Mouse (Mus musculus): ENCODE measurements at regions not wholly inside any gene's neighbourhood (a gene's known extent, or its start where the extent isn't known, plus 50 kb on each side); places are given as distances from the start of the nearest gene placed in this dataset.

- no peaks in the 10 kb centered on the region for H3K36me3 ChIP-seq (ENCODE audit: control insufficient read depth, insufficient read depth, low read length)
- DNase-seq (ENCODE audit: low spot score) = peak; percentile 38
- ATAC-seq = peak; percentile 46; the same call in 1 of the 2 replicates
- WGBS = 63% methylated on average over 16 of the region's 16 CpGs
- no peak overlapping the region for H3K4me3 ChIP-seq (ENCODE audit: low read depth, low read length)
- H3K4me2 ChIP-seq (ENCODE audit: low read length) = no peak overlapping the region
- no peaks in the 10 kb centered on the region for H3K4me1 ChIP-seq (ENCODE audit: control insufficient read depth, insufficient read depth, low read length)
- H3K27me3 ChIP-seq (replicated peaks; ENCODE audit: control insufficient read depth, insufficient read depth, low read length) = no peaks in the 10 kb centered on the region
- H3K9ac ChIP-seq (ENCODE audit: low read length) = no peak overlapping the region
- no peak overlapping the region for H3K27ac ChIP-seq (ENCODE audit: low read depth, low read length)
- H3K9me3 ChIP-seq (replicated peaks; ENCODE audit: control insufficient read depth, low read length) = no peaks in the 10 kb centered on the region
Measured at GRCm38 (mm10) chr6:36590881-36591630, 203.2 kb downstream of the Chrm2 start.

- Histone ChIP-seq H3K9me3 (replicated peaks; ENCODE audit: control insufficient read depth, low read length) (no peaks in the 10 kb centered on the region), H3K4me1 (ENCODE audit: control insufficient read depth, insufficient read depth, low read length) (no peaks in the 10 kb centered on the region), H3K9ac (ENCODE audit: low read length) (no peak overlapping the region), H3K27me3 (replicated peaks; ENCODE audit: control insufficient read depth, insufficient read depth, low read length) (no peaks in the 10 kb centered on the region), H3K4me3 (ENCODE audit: low read depth, low read length) (no peak overlapping the region), H3K27ac (ENCODE audit: low read depth, low read length) (no peak overlapping the region), H3K4me2 (ENCODE audit: low read length) (no peak overlapping the region), H3K36me3 (ENCODE audit: control insufficient read depth, insufficient read depth, low read length) (no peaks in the 10 kb centered on the region)
- WGBS = 96% methylated on average over 3 of the region's 3 CpGs
- DNase-seq (ENCODE audit: low spot score) = no peak
- ATAC-seq = no peak
Measured at GRCm38 (mm10) chr6:36581043-36581442, 193.2 kb downstream of the Chrm2 start.

All from forebrain, embryonic 14.5 days (tissue).